Mouse (Mus musculus): Measurements from ENCODE around the gene Obp2a.
"Not testable (repeated sequence)": the region's sequence is repeated elsewhere in the genome, so short reads cannot be mapped to it uniquely, and the experiment has no call there.

Gene Obp2a

GRCm38 (mm10) chr2:25709791-25710190, 9.9 kb downstream of the Obp2a start:
- DNase-seq (ENCODE audit: low read depth) = not testable (repeated sequence)

DNA sequence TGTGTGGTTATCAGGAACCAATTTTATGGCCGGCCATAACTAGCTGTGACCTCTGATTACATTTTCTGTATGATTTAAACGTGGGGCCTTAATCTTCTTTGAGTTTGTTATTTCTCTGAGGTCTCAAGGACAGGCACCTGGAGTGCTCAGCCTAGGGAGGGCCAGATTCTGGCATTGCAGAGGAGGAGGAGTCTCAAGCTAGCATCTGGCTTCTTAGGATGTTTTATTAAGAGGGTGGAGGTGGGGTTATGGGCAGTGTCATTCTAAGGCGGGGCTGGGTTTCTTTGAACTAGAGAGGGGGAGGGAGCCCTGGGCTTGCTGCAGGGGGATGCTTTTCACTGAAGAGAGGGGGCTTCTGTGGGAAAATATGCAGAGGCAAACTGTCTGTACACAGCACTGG, 11.8 kb downstream of the Obp2a start:
- DNase-seq (ENCODE audit: low read depth) = not testable (repeated sequence)

DNA sequence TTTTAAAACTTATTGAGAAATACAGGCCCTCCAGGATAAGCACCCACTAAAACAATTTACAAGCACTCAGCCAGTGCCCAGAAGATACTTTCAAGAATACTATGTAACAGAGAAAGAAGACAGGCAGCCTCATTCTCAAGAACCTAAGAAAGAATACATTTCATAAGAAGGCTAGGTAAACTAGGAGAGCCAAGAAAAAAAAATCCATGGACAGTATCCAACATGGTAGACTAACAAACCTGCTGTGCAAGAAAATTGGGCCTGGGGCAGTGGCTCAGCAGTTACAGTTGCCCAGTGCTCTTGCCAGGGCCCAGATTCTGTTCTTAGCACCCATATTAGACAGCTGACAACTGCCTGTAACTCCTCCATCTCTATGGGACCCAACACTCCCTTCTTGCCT, 17.4 kb downstream of the Obp2a start:
- no peak for DNase-seq (ENCODE audit: low read depth)

DNA sequence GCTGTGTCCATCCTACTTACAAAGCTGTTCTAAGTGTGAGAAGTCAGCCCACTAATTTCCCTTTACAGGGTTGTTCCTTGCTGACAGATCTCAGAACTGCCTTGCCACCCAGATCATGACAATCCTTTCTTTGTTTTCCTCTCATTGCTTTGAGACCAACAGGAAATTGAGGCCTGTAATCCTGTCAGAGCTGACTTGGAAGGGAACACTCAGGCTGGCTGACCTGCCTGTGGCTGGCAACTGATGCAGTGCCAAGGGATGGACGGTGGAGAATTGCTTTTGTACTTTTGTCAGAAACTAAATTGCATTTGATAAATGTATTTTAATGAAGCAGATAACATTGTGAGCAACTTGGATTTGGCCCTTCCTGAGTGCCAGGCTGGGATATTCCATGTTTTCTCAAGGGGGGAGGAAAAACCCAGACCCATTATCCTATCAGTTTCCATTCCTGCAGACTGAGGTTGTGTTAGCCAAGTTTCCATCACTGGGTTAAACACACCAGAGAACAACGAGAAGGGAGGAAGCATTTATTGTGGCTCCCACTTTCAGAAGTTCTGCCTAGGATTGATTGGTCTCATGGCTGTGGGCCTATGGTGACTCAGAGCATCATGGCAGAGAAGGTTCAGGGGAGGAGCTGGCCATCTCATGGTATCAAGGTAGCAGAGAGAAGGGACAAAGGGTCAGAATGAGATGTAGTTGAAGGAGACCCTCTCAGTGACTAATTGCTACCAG, 33.5 kb downstream of the Obp2a start:
- no peak for DNase-seq (ENCODE audit: low read depth)

GRCm38 (mm10) chr2:25736709-25737108, 36.9 kb downstream of the Obp2a start, which contains the start of gene Obp2b:
Obp2b (plus strand) TSS chr2:25737009.
- not testable (repeated sequence) for DNase-seq (ENCODE audit: low read depth)

DNA sequence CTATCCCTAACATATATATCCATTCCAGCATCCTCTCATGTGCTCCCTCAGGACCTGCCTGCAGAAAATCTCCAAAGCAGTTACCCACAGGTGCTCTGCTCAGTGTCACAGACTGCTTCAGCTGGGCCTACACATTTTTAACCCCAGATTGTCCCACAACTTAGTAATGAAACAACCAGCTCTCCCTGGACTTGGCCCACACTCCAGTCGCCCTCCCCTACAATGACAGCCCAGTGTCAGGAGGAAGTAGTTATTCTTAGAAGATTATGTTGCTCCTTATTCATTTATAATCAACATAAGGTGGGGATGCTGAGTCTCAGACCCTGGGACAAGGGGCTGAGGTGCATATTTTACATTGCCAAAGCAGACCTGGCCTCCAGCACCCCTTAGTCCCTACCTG, 41.8 kb downstream of the Obp2a start:
- no peak for DNase-seq (ENCODE audit: low read depth)
